Mouse (Mus musculus) neural tube, embryonic 14.5 days (tissue): ENCODE data around the gene Vmn2r60. TPM values are rescaled to one million over a fixed set of nuclear protein-coding genes. Genes with fewer than 3 reads are reported as not detected.
"Not testable (repeated sequence)": the region's sequence is repeated elsewhere in the genome, so short reads cannot be mapped to it uniquely, and the experiment has no call there.

ENCODE experiments used
- ATAC-seq: fragments of 200-750 bp; cut with Nextera tagmentation; 2 replicates; pipeline ENCODE4 v1.8.0; 2017; ENCODE audit warnings: low read depth, mild to moderate bottlenecking, moderate TSS enrichment, moderate library complexity
- H3K27ac ChIP-seq: fragments of 300-500 bp; sonication (generic); 2 replicates; pipeline ENCODE4 v1.5.1; 2014; ENCODE audit warnings: low read depth, mild to moderate bottlenecking, control low read depth, low read length, moderate library complexity, mixed read lengths
- H3K27me3 ChIP-seq: fragments of 300-500 bp; sonication (generic); 2 replicates; pipeline ENCODE4 v1.6.1; 2014; ENCODE audit warnings: low read length; ENCODE audit not compliant: control insufficient read depth, insufficient read depth
- H3K36me3 ChIP-seq: fragments of 300-500 bp; sonication (generic); 2 replicates; pipeline ENCODE4 v1.6.1; 2014; ENCODE audit warnings: low read length, mixed read lengths; ENCODE audit not compliant: control insufficient read depth, insufficient read depth
- H3K4me1 ChIP-seq: fragments of 300-500 bp; sonication (generic); 2 replicates; pipeline ENCODE4 v1.6.1; 2014; ENCODE audit warnings: low read length; ENCODE audit not compliant: control insufficient read depth, insufficient read depth
- H3K4me2 ChIP-seq: fragments of 300-500 bp; sonication (generic); 2 replicates; pipeline ENCODE4 v1.6.1; 2014; ENCODE audit warnings: mild to moderate bottlenecking, low read depth, low read length, control low read depth
- H3K4me3 ChIP-seq: fragments of 300-500 bp; sonication (generic); 2 replicates; pipeline ENCODE4 v1.5.1; 2014; ENCODE audit warnings: low read depth, low read length, control low read depth, mixed read lengths
- H3K9ac ChIP-seq: fragments of 300-500 bp; sonication (generic); replicated peaks from 2 replicates; pipeline ENCODE4 v1.6.1; 2014; ENCODE audit warnings: low read depth, mild to moderate bottlenecking, control low read depth, low read length, mixed read lengths
- H3K9me3 ChIP-seq: fragments of 300-500 bp; sonication (generic); 2 replicates; pipeline ENCODE4 v1.6.1; 2016; ENCODE audit warnings: low read length; ENCODE audit not compliant: control insufficient read depth
- WGBS: fragments of 180-500 bp; shearing (Covaris S2); extraction: QIAGEN DNeasy Blood & Tissue Kit; methylation state at CpG from one replicate; pipeline ENCODE4 v1.1.7; 2014; 5-methylcytosine and 5-hydroxymethylcytosine counted together
- polyA plus RNA-seq: library from polyadenylated mRNA; unstranded; fragments of >200 nt; fragmentation: Nextera tagmentation; extraction: Ambion mirVana; gene quantifications from 2 replicates; pipeline ENCODE4 v1.2.1, GENCODE M21; 2014

Vmn2r60 gene
- polyA plus RNA-seq, result not detected in 2 replicates

DNA sequence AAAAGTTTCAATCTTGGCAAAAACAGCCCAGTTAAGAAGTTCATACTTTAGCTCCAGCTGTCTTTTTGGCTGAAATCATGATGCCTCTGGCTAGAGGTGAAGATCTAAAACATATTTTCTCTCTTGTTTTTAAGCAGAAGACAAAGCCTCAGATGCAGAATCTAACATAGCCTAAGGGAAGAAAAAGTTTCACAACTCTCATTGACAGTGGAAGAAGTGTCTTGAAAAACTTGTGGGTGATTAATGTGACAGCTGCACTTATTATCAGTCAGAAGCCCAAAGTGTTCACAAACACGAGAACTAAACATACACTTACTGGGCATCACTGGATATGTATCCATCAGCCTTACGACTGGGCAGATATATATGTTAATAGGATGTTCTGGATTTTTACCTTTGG lies at the start of gene Vmn2r60:
TSS of gene Vmn2r60 (plus strand) at position 301 of the 400 bp plus-strand sequence.
- H3K4me2 ChIP-seq, result no peak within 1 kb of the TSS
- no peak within 1 kb of the TSS for H3K4me3 ChIP-seq
- WGBS, result 89% methylated on average over 2 of the region's 2 CpGs
- ATAC-seq, result no peak
- H3K27me3 ChIP-seq, result no peaks in the 10 kb centered on the region
- H3K36me3 ChIP-seq, result no peaks in the 10 kb centered on the region
- no peaks in the 10 kb centered on the region for H3K9me3 ChIP-seq
- no peak within 1 kb of the TSS for H3K9ac ChIP-seq
- no peak within 1 kb of the TSS for H3K27ac ChIP-seq
- H3K4me1 ChIP-seq, result no peaks in the 10 kb centered on the region

DNA sequence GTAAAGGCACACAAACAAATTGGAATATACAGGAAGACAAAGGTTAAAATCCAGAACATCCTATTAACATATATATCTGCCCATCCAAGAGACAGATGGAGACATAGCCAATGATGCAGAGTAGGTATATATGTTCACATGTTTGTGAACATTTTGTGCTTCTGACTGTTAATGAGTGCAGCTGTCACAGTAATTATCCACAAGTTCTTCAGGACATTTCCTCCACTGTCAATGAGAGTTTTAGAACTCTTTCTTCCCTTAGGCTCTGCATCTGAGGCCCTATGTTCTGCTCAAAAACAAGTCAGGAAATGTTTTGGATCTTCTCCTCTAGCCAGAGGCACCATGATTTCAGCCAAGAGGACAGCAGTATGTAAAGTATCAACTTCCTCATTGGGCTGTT lies 48.6 kb upstream of the Vmn2r60 start, which contains the start of gene Vmn2r59:
TSS of gene Vmn2r59 (minus strand) at position 101 of the 400 bp plus-strand sequence.
- Histone ChIP-seq H3K27me3 (no peaks in the 10 kb centered on the region), H3K27ac (no peak within 1 kb of the TSS), H3K36me3 (no peaks in the 10 kb centered on the region), H3K4me3 (no peak within 1 kb of the TSS), H3K4me1 (no peaks in the 10 kb centered on the region), H3K4me2 (no peak within 1 kb of the TSS), H3K9me3 (no peaks in the 10 kb centered on the region; the same call in 1 of the 2 replicates), H3K9ac (no peak within 1 kb of the TSS)
- no peak for ATAC-seq

DNA sequence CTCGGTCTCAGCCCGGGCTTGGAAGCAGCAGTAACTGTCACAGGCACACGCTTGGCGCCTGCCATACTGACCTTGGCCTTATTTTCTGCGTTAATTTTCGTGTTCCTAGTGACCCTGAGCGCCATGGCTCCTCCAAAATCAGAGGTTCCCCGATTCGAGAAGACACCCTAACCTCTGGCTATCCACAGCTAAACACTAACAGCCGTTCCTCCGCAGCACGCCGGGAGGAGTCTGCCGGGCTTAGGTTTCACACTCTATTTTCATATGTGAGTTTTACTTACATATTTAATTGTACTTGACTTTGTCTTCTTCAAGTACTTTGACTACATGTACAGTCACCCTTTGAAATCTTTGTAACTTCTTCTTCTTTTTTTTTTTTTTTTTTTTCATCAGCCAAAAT lies 509 bp upstream of the Vmn2r60 start:
- H3K36me3 ChIP-seq, H3K4me1 ChIP-seq, H3K9ac ChIP-seq, H3K4me3 ChIP-seq, H3K27ac ChIP-seq, H3K4me2 ChIP-seq, H3K9me3 ChIP-seq, ATAC-seq, H3K27me3 ChIP-seq: not testable (repeated sequence)
- 83% methylated on average over 12 of the region's 14 CpGs for WGBS

Other genes starting within 250 kb of the Vmn2r60 start
- gene Vmn2r58, start 235.1 kb upstream of the Vmn2r60 start, polyA plus RNA-seq, result not detected in 2 replicates
- gene Vmn2r59, start 48.7 kb upstream of the Vmn2r60 start, polyA plus RNA-seq, result not detected in 2 replicates
- not detected in 2 replicates for gene Vmn2r61, start 152.3 kb downstream of the Vmn2r60 start, polyA plus RNA-seq